Mouse (Mus musculus): ENCODE data around the gene Kctd17.
A peak's percentile ranks its signal among the peaks of the same experiment; 100 is the strongest.

The Kctd17 gene

GRCm38 (mm10) chr15:78428391-78429138 is at the start of gene Kctd17:
Gene Kctd17 (plus strand): TSS chr15:78428564.
- no peak for DNase-seq (ENCODE audit: low read depth)

GRCm38 (mm10) chr15:78380208-78380607 is 48.2 kb upstream of the Kctd17 start:
- DNase-seq (ENCODE audit: low read depth), result no peak

GRCm38 (mm10) chr15:78380741-78381140 is 47.6 kb upstream of the Kctd17 start:
- no peak for DNase-seq (ENCODE audit: low read depth)

DNA sequence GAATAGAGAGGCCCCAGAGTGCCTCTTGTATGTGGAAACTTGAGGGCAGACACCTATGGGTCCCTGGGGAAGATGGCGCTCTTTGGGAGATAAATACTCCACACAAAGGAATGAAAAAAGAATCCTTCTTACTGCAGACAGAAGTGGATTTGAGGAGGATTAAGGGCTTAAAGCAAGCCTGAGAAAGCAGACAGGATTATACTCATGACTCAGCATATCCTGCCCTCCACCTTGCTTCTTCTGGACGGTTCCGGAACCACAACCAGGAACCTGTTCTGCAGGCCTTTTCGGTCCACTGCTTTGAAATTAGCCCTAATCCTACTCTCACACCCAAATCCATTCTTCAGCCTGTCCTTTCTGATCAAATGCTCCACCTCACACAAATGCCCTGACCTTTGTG is 46.2 kb upstream of the Kctd17 start:
- no peak for DNase-seq (ENCODE audit: low read depth)

GRCm38 (mm10) chr15:78383450-78384219 is 44.7 kb upstream of the Kctd17 start:
- no peak for DNase-seq (ENCODE audit: low read depth)

DNA sequence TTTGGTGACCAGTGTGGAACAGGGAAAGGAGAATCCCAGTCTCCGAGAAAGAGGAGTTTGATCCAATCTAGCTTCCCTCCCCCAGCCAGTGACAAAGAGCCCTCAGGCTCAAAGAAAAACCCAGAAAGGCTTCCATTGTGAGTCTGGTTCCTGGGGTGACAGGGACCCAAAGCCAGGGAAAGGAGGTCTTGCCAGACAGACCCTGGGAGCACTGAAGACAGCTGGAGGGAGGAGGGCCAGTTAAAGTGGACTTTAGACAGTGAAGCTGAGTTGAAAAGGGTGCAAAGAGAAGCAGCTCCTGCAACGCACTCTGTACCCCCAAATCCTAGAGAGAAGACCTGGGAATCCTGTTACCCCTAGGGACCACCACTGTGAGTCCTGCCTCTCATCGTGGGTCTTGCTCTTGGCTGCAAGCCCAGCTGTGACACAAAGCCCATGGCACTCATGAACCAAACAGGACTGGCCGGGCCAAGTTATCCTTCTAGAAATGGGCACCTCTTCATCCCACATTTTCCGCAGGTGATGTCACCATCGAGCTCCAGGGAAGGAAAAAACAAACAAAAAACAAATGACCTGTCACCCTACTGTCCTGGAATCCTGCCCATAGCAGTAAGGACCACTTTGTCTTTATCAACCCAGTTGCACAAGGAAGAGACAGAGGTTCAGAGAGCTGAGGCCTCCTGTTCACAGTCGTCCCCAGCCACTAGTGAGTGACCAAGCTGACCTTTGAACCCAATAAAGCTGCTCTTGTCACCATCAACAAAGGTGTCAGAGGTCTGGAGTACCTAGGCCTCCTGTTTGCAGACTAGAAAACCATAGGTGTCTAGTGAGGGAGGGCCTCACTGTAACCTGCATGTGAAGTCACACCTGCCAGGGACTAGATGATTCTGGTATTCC is 43.9 kb upstream of the Kctd17 start:
- no peak for DNase-seq (ENCODE audit: low read depth)

DNA sequence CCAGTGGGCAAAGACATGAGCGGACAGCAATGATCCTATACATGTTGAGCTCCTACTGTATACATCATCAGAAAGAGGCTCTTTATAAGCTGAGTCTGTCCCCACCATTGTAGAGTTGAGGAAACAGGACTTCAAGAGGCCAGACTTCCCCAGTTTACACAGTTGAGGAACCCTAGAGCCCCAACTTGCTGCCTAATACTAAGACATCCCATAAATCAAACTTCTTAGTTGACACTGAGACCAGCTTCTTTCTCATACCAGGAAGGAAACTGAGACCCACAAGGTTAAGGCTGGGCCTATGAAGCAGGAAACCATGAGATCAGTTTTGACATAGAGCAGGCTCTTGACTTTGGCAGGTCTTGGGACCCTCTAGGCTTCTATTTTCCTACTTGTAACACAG is 42.8 kb upstream of the Kctd17 start:
- peak; percentile 27 for DNase-seq (ENCODE audit: low read depth)

GRCm38 (mm10) chr15:78390855-78391254 is 37.5 kb upstream of the Kctd17 start:
- peak; percentile 66 for DNase-seq (ENCODE audit: low read depth)

GRCm38 (mm10) chr15:78395478-78395962 is 32.8 kb upstream of the Kctd17 start, which contains the start of gene Tex33:
Gene Tex33 (minus strand): TSS chr15:78395912.
- no peak for DNase-seq (ENCODE audit: low read depth)

GRCm38 (mm10) chr15:78401345-78401744 is 27.0 kb upstream of the Kctd17 start:
- DNase-seq (ENCODE audit: low read depth), result peak; percentile 86

- peak; percentile 51 for DNase-seq (ENCODE audit: low read depth)
These were observed 26.4 kb upstream of the Kctd17 start for GRCm38 (mm10) chr15:78401921-78402320.

GRCm38 (mm10) chr15:78402423-78402822 is 25.9 kb upstream of the Kctd17 start:
- no peak for DNase-seq (ENCODE audit: low read depth)

DNA sequence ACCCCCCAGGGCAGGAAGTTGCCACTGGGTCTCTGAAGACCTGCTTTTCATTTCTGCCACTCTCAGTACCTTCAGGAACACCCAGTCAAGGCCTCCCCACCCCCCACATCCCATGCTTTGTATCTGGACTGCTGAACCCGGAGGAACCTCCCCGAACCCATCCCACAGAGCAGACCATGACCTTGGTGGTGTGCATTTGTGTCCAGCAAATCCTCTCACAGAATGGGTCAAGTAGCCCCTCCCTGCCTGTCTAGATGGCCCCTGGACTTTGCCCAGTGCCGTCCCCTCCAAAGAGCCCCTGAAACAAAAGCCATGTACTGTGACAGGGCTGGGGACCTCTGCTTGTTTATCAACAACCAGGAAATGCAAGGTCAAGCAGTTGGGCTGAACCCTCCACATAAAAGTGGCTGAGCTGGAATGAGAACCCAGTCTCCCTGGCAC is 25.0 kb upstream of the Kctd17 start:
- DNase-seq (ENCODE audit: low read depth), result no peak

DNA sequence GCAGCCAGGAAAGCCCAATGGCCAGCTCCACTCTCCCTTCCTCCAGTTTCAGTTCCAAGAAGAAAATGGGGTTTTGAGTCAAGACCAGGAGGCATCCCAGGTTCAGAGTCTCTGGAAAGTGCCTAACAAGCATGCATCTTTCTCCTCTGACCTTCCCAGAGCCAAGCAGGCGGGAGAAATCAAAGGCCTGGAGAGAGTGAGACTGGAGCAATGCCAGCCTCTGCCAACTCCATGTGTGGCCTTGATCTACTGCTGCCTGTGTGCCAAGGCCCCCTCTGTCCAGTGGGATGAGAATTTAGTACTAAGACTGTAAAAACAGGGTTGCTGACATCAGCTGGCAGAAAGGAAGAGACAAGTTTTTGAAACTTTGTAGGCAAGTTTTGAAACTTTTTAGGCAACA is 24.5 kb upstream of the Kctd17 start:
- no peak for DNase-seq (ENCODE audit: low read depth)

DNA sequence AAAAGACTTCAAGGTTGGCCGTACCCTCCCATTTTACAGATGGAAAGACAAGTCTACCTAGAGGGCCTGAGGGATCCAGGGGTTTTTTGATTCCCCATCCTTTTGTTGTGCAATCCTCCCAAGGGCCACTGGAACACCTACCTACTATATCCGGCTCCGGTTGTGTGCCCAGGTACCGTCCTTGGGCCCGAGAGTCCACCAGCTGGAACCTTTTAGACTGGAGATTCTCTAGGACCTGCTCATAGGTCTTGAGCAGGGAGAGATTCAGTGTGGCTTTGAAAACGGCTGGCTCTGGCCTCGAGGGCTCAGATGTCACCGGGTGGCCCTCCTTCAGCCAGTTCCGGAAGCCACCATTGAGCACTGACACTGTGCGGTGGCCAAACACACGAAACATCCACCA is 23.3 kb upstream of the Kctd17 start:
- DNase-seq (ENCODE audit: low read depth), result no peak

GRCm38 (mm10) chr15:78405517-78406211 is 22.7 kb upstream of the Kctd17 start, which contains the start of gene Tst:
Gene Tst (minus strand): TSS chr15:78405907.
- peak; percentile 80 for DNase-seq (ENCODE audit: low read depth)

- peak; percentile 93 for DNase-seq (ENCODE audit: low read depth)
These were observed 21.9 kb upstream of the Kctd17 start, which contains the start of gene Mpst for GRCm38 (mm10) chr15:78406293-78406934. Gene Mpst (plus strand): TSS chr15:78406416.

GRCm38 (mm10) chr15:78409570-78410052 is 18.8 kb upstream of the Kctd17 start:
- DNase-seq (ENCODE audit: low read depth), result no peak

GRCm38 (mm10) chr15:78413083-78413718 is 15.2 kb upstream of the Kctd17 start:
- peak; percentile 88 for DNase-seq (ENCODE audit: low read depth)

GRCm38 (mm10) chr15:78413719-78414117 is 14.6 kb upstream of the Kctd17 start:
- no peak for DNase-seq (ENCODE audit: low read depth)
